8 mouse cellular contexts compared by ENCODE assay signal in genomic region chr13:58807629-58808363, GRCm38 (mm10). TPM values are rescaled to one million over a fixed set of nuclear protein-coding genes. Genes with fewer than 3 reads are reported as not detected.
DNase-seq lines count a peak whose midpoint lies in the region; ATAC-seq and TF ChIP-seq lines count a peak whose summit lies in the region.

No protein-coding gene starts in this region.

- no peaks in the 10 kb centered on the region for H3K36me3 ChIP-seq in E14TG2a.4 (ENCODE audit: insufficient read depth, low read length)
- H3K36me3 ChIP-seq in embryonic facial prominence, embryonic 14.5 days (ENCODE audit: control insufficient read depth, insufficient read depth, low read length): no peaks in the 10 kb centered on the region
- H3K36me3 ChIP-seq in heart, embryonic 16.5 days (ENCODE audit: control insufficient read depth, insufficient read depth): no peaks in the 10 kb centered on the region
- no peaks in the 10 kb centered on the region for H3K36me3 ChIP-seq in lung, postnatal 0 days (ENCODE audit: insufficient read depth, low read length)

- H3K9me3 ChIP-seq in E14TG2a.4 (ENCODE audit: low read length): no peaks in the 10 kb centered on the region
- H3K9me3 ChIP-seq in embryonic facial prominence, embryonic 14.5 days (ENCODE audit: control insufficient read depth, low read length): 0 out of 2 replicates have a peak, but pooled peaks cover 1% of the 10 kb centered on the region
- no peaks in the 10 kb centered on the region; the same call in 1 of the 2 replicates for H3K9me3 ChIP-seq in heart, embryonic 16.5 days (replicated peaks; ENCODE audit: control insufficient read depth, low read length)
- H3K9me3 ChIP-seq in lung, postnatal 0 days (ENCODE audit: low read length): no peaks in the 10 kb centered on the region

- peak overlapping the region; percentile 70 for H3K9ac ChIP-seq in embryonic facial prominence, embryonic 14.5 days (ENCODE audit: low read depth, low read length)
- H3K9ac ChIP-seq in heart, embryonic 16.5 days (ENCODE audit: low read length): peak overlapping the region; percentile 62
- no peak overlapping the region for H3K9ac ChIP-seq in lung, postnatal 0 days (replicated peaks; ENCODE audit: low read depth)

- no peak for TF ChIP-seq CTCF in E14TG2a.4 (conservative IDR thresholded peaks at IDR 0.05; ENCODE audit: low read length)
- TF ChIP-seq CTCF in lung, postnatal 0 days (IDR thresholded peaks at IDR 0.05): no peak

- H3K27me3 ChIP-seq in E14TG2a.4 (ENCODE audit: insufficient read depth, low read length): peaks cover 70% of the 10 kb centered on the region
- H3K27me3 ChIP-seq in embryonic facial prominence, embryonic 14.5 days (replicated peaks; ENCODE audit: control insufficient read depth, insufficient read depth, low read length): peaks cover 50% of the 10 kb centered on the region
- peaks cover 65% of the 10 kb centered on the region for H3K27me3 ChIP-seq in heart, embryonic 16.5 days (ENCODE audit: control insufficient read depth, insufficient read depth, low read length)
- peaks cover 32% of the 10 kb centered on the region for H3K27me3 ChIP-seq in lung, postnatal 0 days (replicated peaks; ENCODE audit: insufficient read depth, low read length)

- H3K27ac ChIP-seq in embryonic facial prominence, embryonic 14.5 days (replicated peaks; ENCODE audit: low read depth, low read length): peak overlapping the region; percentile 68
- H3K27ac ChIP-seq in heart, embryonic 16.5 days (ENCODE audit: low read length): no peak overlapping the region
- H3K27ac ChIP-seq in lung, postnatal 0 days (ENCODE audit: low read length): no peak overlapping the region

- TF ChIP-seq EP300 in lung, postnatal 0 days (IDR thresholded peaks at IDR 0.05): no peak

- peak; percentile 53 for ATAC-seq in embryonic facial prominence, embryonic 14.5 days (ENCODE audit: low read depth)
- ATAC-seq in heart, embryonic 16.5 days (replicated peaks; ENCODE audit: extremely low read depth, insufficient read depth, low FRiP score): peak; percentile 46; the same call in 1 of the 2 replicates
- no peak for ATAC-seq in lung, postnatal 0 days

- peak overlapping the region; percentile 78 for H3K4me3 ChIP-seq in E14TG2a.4 (replicated peaks; ENCODE audit: low read length)
- H3K4me3 ChIP-seq in embryonic facial prominence, embryonic 14.5 days (ENCODE audit: low read depth, low read length): peak overlapping the region; percentile 59
- H3K4me3 ChIP-seq in heart, embryonic 16.5 days (ENCODE audit: low read length): peak overlapping the region; percentile 62
- H3K4me3 ChIP-seq in lung, postnatal 0 days (ENCODE audit: low read depth, low read length): peak overlapping the region; percentile 40

- peaks cover 24% of the 10 kb centered on the region for H3K4me1 ChIP-seq in E14TG2a.4 (replicated peaks; ENCODE audit: low read depth, low read length)
- peaks cover 6% of the 10 kb centered on the region for H3K4me1 ChIP-seq in embryonic facial prominence, embryonic 14.5 days (ENCODE audit: control insufficient read depth, insufficient read depth, low read length)
- H3K4me1 ChIP-seq in heart, embryonic 16.5 days (ENCODE audit: control insufficient read depth, insufficient read depth, low read length): peaks cover 14% of the 10 kb centered on the region
- no peaks in the 10 kb centered on the region for H3K4me1 ChIP-seq in lung, postnatal 0 days (ENCODE audit: insufficient read depth, low read depth, low read length)

- peak; percentile 43 for DNase-seq in adrenal gland, postnatal 14 days
- peak; percentile 67 for DNase-seq in embryonic facial prominence, embryonic 14.5 days (ENCODE audit: low spot score)
- DNase-seq in layer of hippocampus, postnatal 14 days (ENCODE audit: low spot score in 2 of 2): peak; percentile 85 to 91
- DNase-seq in lung, postnatal 0 days (ENCODE audit: low spot score): peak; percentile 22
- peak; percentile 94 to 95 for DNase-seq in right cerebral cortex, postnatal 36 days (ENCODE audit: low spot score in 2 of 2)
- no peak for DNase-seq in c-Kit-positive CD71-positive TER-119-positive erythroid progenitor cells, embryonic 14.5 days (ENCODE audit: low spot score)

- H3K4me2 ChIP-seq in embryonic facial prominence, embryonic 14.5 days (ENCODE audit: low read depth, low read length): peak overlapping the region; percentile 98
- peak overlapping the region; percentile 98 for H3K4me2 ChIP-seq in heart, embryonic 16.5 days (ENCODE audit: low read depth, low read length)
- peak overlapping the region; percentile 75 for H3K4me2 ChIP-seq in lung, postnatal 0 days (replicated peaks; ENCODE audit: low read depth, low read length)

- whole genome bisulfite sequencing in embryonic facial prominence, embryonic 14.5 days: under 1% methylated on average over 37 of the region's 50 CpGs
- WGBS in heart, embryonic 16.5 days: 2% methylated on average over 48 of the region's 50 CpGs
- WGBS in lung, postnatal 0 days: 2% methylated on average over 49 of the region's 50 CpGs

RNA-seq across cellular contexts. Expression of gene Ntrk2, which starts 1.4 kb away (rescaled TPM):
- 29.3 and 31.5 TPM in 2 replicates for total RNA-seq in adrenal gland, postnatal 14 days (2021)
- 43.9 and 46.3 TPM in 2 replicates for polyA plus RNA-seq in embryonic facial prominence, embryonic 14.5 days (2014; fragmentation: Nextera tagmentation; extraction: Ambion mirVana)
- polyA plus RNA-seq in heart, embryonic 16.5 days (2015; fragmentation: Nextera tagmentation; extraction: Ambion mirVana): 3.0 and 3.4 TPM in 2 replicates
- 100 to 1,000 TPM; 292 to 320 TPM for total RNA-seq in layer of hippocampus, postnatal 14 days (2021)
- 2.9 and 3.3 TPM in 2 replicates for polyA plus RNA-seq in lung, postnatal 0 days (2015; fragmentation: Nextera tagmentation; extraction: Ambion mirVana)

Comparison
In these comparisons a context has a peak if more than half of its experiments do, and no peak if none do; other contexts are left out.
1. RNA of gene Ntrk2, which starts 1.4 kb away (polyA plus RNA-seq): 43.9 to 46.3 TPM in embryonic facial prominence, embryonic 14.5 days; 3.0 to 3.4 TPM in heart, embryonic 16.5 days and 2.9 to 3.3 TPM in lung, postnatal 0 days; every median in the first group is over 10 times any median in the second.
2. Peak in every context shown above with its lines, with median percentiles within 50 percentile points of each other: H3K4me3 ChIP-seq and H3K4me2 ChIP-seq.